Mouse (Mus musculus) embryonic facial prominence, embryonic 13.5 days (tissue): ENCODE results near the gene Map2k5. TPM values are rescaled to one million over a fixed set of nuclear protein-coding genes. Genes with fewer than 3 reads are reported as not detected.

Experiments used
- ATAC-seq: fragments of 200-750 bp; cut with Nextera tagmentation; 2 replicates; pipeline ENCODE4 v1.8.0; 2017; ENCODE audit warnings: low read depth; ENCODE audit not compliant: insufficient number of reproducible peaks, insufficient read depth, low FRiP score, low TSS enrichment
- H3K27ac ChIP-seq: fragments of 300-500 bp; sonication (generic); 2 replicates; pipeline ENCODE4 v1.5.1; 2015; ENCODE audit warnings: moderate library complexity, mild to moderate bottlenecking, inconsistent platforms
- H3K27me3 ChIP-seq: fragments of 300-500 bp; sonication (generic); 2 replicates; pipeline ENCODE4 v1.6.1; 2015; ENCODE audit warnings: mild to moderate bottlenecking, inconsistent platforms
- H3K36me3 ChIP-seq: fragments of 300-500 bp; sonication (generic); 2 replicates; pipeline ENCODE4 v1.6.1; 2015; ENCODE audit warnings: mild to moderate bottlenecking, inconsistent platforms
- H3K4me1 ChIP-seq: fragments of 300-500 bp; sonication (generic); 2 replicates; pipeline ENCODE4 v1.6.1; 2015; ENCODE audit warnings: inconsistent platforms
- H3K4me2 ChIP-seq: fragments of 300-500 bp; sonication (generic); 2 replicates; pipeline ENCODE4 v1.6.1; 2015; ENCODE audit warnings: moderate library complexity, mild to moderate bottlenecking, inconsistent platforms
- H3K4me3 ChIP-seq: fragments of 300-500 bp; sonication (generic); 2 replicates; pipeline ENCODE4 v1.5.1; 2015; ENCODE audit warnings: mild to moderate bottlenecking, inconsistent platforms
- H3K9ac ChIP-seq: fragments of 300-500 bp; sonication (generic); 2 replicates; pipeline ENCODE4 v1.6.1; 2015; ENCODE audit warnings: mild to moderate bottlenecking, inconsistent platforms
- H3K9me3 ChIP-seq: fragments of 300-500 bp; sonication (generic); 2 replicates; pipeline ENCODE4 v1.6.1; 2016; ENCODE audit warnings: inconsistent platforms
- WGBS: fragments of 180-500 bp; shearing (Covaris S2); methylation state at CpG from one replicate; pipeline ENCODE4 v1.1.7; 2015; ENCODE audit warnings: mixed read lengths; 5-methylcytosine and 5-hydroxymethylcytosine counted together
- polyA plus RNA-seq: library from polyadenylated mRNA; unstranded; fragments of >200 nt; fragmentation: Nextera tagmentation; extraction: Ambion mirVana; gene quantifications from 2 replicates; pipeline ENCODE4 v1.2.1, GENCODE M21; 2015

Gene Map2k5
- 37.8 and 40.4 TPM in 2 replicates for polyA plus RNA-seq

DNA sequence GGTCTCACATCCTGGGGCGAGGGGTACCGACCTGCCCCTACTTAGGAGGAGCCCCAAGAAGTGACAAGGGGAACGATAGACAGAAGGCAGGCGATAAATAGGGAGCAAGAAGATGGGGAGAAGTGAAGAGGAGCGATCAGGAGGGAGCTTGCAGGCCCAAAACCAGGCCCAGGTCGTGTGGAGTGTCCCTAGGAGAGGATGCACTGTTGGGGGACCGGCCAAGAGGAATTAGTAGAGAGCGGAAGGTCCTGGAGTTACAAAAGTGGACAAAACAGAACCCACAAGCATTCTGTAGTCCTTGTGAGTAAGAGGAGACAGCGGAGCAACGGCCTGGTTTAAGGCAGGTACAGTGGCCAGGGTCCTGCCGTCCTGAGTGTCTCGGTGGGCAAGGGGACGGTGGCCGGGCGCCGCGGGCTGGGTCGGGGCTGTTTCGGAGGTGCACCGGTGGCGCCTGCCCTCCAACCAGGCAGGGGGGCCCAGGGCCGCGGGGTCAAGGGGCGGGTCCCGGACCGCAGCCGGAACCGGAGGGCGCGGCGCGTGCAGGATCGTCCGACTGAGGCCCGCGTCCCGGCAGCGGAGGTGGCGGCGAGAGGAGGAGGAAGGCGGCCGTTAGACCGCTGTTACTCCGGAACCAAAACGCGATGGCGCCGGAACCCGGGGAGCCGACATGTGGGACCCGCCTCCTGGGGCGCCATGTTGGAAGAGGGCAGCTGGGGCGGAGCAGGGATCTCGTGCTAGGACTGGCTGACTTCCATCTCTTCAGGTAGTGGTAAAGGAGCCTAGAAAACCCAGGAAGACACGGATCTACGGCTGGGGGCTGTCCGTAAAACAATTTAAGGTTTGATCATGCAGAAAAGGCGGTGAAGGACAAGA is at the start of gene Map2k5:
Gene Map2k5, minus strand, starts transcription at position 633 of the 873 bp plus-strand sequence.
- WGBS, result under 1% methylated on average over 58 of the region's 58 CpGs
- Histone ChIP-seq H3K4me3 (peak within 1 kb of the TSS; percentile 88), H3K4me1 (peaks cover 38% of the 10 kb centered on the region), H3K9ac (peak within 1 kb of the TSS; percentile 90), H3K27ac (peak within 1 kb of the TSS; percentile 88), H3K36me3 (peaks cover 23% of the 10 kb centered on the region), H3K9me3 (no peaks in the 10 kb centered on the region), H3K4me2 (peak within 1 kb of the TSS; percentile 93), H3K27me3 (no peaks in the 10 kb centered on the region)
- ATAC-seq, result peak; percentile 92

DNA sequence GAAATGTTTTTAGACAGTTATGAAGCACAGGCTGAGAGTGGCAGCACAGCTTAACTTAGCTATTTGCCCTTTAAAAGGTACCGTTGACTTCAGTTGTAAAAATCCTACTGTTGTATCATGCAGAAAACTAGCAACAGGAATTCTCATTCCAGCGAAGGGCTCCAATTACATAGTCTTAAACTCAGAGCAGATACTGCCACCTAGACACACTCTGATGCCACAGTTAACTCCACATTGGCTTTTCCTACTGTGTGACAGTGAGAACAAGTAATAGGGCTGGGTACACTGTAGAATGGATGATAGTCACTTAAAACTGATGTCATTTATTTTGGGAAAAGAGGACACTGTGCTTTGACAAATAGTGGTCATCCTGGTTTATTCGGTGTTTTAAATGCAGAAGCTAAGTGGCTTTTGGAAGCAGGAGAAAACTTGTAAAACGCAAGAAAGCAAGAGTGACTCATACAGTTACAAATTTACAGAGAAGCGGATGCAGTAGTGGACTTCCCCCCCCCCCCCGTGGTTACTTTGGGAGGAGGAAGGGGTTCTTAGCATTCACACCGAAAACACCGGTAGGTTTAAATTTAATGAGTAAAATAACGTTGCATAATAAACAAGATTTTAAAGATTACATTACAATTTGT is 43.5 kb upstream of the Map2k5 start:
- H3K27ac ChIP-seq, result no peak overlapping the region

DNA sequence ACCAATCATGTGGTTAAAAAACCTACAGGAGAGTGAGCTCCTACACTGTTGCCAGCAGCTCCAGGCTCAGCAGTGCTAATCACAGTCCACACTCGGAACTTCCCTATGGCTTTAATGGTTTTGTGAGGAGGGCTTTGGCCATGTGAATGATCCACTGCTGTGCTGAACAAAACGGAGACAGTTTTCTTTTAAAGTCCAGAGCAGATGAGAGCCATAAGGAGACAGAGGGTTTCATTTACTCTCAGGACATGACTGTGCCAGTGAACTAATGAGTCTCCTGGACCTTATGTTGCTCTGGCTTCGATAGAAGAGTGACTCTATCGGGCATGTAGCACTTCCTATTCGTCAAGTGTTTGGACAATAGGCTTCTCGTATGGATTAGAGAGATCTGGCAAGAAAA is 42.7 kb upstream of the Map2k5 start:
- Histone ChIP-seq H3K9me3 (no peaks in the 10 kb centered on the region), H3K4me1 (no peaks in the 10 kb centered on the region), H3K36me3 (no peaks in the 10 kb centered on the region), H3K27ac (no peak overlapping the region), H3K4me2 (no peak overlapping the region), H3K27me3 (no peaks in the 10 kb centered on the region), H3K9ac (no peak overlapping the region), H3K4me3 (no peak overlapping the region)
- WGBS, result 46% methylated on average over 6 of the region's 6 CpGs
- no peak for ATAC-seq

More for the DNA sequence above, 43.5 kb upstream of the Map2k5 start:
- Histone ChIP-seq H3K36me3 (no peaks in the 10 kb centered on the region), H3K4me1 (no peaks in the 10 kb centered on the region), H3K9me3 (no peaks in the 10 kb centered on the region), H3K27me3 (no peaks in the 10 kb centered on the region), H3K4me2 (no peak overlapping the region), H3K9ac (no peak overlapping the region), H3K4me3 (no peak overlapping the region)
- no peak for ATAC-seq
- 60% methylated on average over 9 of the region's 9 CpGs for WGBS

DNA sequence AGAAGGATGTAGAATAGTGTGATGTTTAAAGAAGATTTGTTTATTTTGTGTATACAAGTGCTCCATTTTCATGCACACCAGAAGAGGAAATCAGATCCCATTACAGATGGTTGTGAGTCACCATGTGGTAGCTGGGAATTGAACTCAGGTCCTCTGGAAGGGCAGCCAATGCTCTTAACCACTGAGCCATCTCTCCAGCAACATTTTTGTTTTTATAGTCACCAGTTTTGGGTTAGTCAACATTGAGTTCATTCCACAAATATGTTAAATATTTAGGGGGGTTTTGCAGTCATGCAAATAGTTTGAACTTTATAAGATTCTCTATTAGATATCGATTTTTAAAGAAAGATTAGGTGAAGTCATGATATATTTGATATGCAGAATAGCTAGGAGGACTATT is 22.5 kb upstream of the Map2k5 start:
- H3K9me3 ChIP-seq, result no peaks in the 10 kb centered on the region
- no peaks in the 10 kb centered on the region for H3K27me3 ChIP-seq
- no peak overlapping the region for H3K27ac ChIP-seq
- no peak overlapping the region for H3K9ac ChIP-seq
- peaks cover 9% of the 10 kb centered on the region; the same call in 1 of the 2 replicates for H3K4me1 ChIP-seq
- no peak overlapping the region for H3K4me2 ChIP-seq
- WGBS, result 83% methylated on average over 1 of the region's 1 CpGs
- H3K4me3 ChIP-seq, result no peak overlapping the region
- H3K36me3 ChIP-seq, result no peaks in the 10 kb centered on the region
- no peak for ATAC-seq

DNA sequence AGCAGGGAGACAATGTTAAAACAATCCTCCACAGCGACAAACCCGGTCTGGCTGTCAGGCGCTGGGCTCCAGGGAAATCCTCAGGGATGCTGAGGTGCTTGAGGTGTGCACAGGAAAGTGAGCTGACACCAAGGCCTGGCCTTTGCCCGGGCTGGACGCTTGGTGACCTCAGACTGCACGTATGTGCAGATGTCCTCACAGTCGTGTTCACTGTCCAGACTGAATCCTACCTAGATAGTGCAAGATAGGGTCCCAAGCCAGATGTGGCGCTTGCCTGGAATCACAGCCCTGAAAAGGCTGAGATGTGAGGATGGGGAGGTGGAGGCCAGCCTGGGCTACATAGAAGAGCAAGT is 21.7 kb upstream of the Map2k5 start:
- Histone ChIP-seq H3K36me3 (no peaks in the 10 kb centered on the region), H3K4me3 (peak overlapping the region; percentile 93), H3K4me1 (peaks cover 9% of the 10 kb centered on the region; the same call in 1 of the 2 replicates), H3K9me3 (no peaks in the 10 kb centered on the region), H3K27me3 (no peaks in the 10 kb centered on the region), H3K27ac (peak overlapping the region; percentile 68; the same call in 1 of the 2 replicates), H3K4me2 (peak overlapping the region; percentile 94), H3K9ac (peak overlapping the region; percentile 92)
- WGBS, result 4% methylated on average over 8 of the region's 8 CpGs
- 0 out of 2 replicates have a peak, but pooled peaks have one; percentile 26 for ATAC-seq

DNA sequence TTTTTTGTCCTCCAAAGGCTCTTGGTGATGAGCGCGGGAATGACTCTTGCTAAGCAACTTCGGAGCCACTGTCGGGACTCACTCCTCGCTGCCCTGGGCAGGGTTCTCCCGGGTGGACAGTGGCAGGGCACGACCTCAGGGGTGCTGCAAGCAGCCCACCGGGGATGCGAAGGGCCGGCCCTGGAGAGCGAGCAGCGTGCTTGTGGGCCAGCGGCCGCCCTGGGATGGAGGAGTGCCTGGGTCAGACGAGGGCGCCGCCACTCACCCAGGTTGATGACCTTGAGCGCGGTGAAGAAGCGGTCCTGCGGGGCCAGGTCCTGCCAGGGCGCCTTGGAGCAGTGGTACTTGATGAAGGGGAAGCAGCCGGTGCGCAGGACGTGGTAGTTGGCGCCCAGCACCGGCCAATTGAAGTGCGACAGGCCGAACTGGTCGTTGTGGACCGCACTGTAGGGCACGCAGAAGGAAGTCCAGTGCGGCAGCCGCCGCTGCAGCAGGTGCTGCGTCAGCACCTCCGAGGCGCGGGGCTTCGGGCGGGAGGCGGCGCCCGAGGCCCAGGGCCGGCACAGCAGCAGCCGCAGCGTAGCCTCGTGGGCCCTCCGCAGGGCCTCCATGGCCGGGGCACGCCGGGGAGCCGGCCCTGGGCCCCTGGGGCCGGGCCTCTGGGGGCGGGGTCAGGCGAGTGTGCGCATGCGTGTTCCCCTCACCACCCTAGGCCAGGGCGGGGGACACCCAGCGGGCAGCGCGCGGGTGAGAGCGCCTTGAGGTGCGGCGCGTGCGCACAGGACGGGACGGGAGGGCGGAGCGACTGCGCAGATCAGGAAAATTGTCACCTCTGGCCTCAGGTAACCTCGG is 21.1 kb upstream of the Map2k5 start, which contains the start of gene 2300009A05Rik:
Gene 2300009A05Rik, minus strand, starts transcription at position 636 of the 852 bp plus-strand sequence.
- WGBS, result under 1% methylated on average over 68 of the region's 74 CpGs
- peak within 1 kb of the TSS; percentile 92 for H3K9ac ChIP-seq
- H3K4me1 ChIP-seq, result peaks cover 9% of the 10 kb centered on the region; the same call in 1 of the 2 replicates
- H3K9me3 ChIP-seq, result no peaks in the 10 kb centered on the region
- H3K4me2 ChIP-seq, result peak within 1 kb of the TSS; percentile 94
- peak; percentile 95 for ATAC-seq
- peak within 1 kb of the TSS; percentile 93 for H3K4me3 ChIP-seq
- peak within 1 kb of the TSS; percentile 68 for H3K27ac ChIP-seq
- H3K36me3 ChIP-seq, result no peaks in the 10 kb centered on the region
- H3K27me3 ChIP-seq, result no peaks in the 10 kb centered on the region

DNA sequence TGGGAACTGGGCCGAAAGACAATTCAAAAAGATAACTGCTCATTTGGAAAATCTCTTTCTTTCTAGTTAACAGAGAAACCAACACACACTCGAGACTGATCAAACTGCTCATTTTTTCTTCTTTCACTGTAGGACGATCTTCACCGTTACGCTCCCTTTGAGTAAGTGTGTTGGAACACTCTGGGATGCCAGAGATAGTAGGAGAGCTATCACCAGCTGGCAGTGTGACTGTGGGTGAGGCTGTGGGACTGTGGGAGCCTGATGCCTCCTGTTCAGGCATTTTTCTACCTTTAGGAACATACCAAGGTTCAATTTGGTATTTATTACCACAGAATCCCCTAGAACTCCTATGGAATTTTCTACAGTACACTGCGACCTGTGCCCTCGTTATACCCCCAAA is 17.9 kb upstream of the Map2k5 start:
- Histone ChIP-seq H3K4me1 (peaks cover 9% of the 10 kb centered on the region; the same call in 1 of the 2 replicates), H3K36me3 (no peaks in the 10 kb centered on the region), H3K9ac (no peak overlapping the region), H3K9me3 (no peaks in the 10 kb centered on the region), H3K27me3 (no peaks in the 10 kb centered on the region), H3K4me2 (no peak overlapping the region), H3K27ac (no peak overlapping the region), H3K4me3 (no peak overlapping the region)
- ATAC-seq, result no peak
- 80% methylated on average over 7 of the region's 7 CpGs for WGBS

DNA sequence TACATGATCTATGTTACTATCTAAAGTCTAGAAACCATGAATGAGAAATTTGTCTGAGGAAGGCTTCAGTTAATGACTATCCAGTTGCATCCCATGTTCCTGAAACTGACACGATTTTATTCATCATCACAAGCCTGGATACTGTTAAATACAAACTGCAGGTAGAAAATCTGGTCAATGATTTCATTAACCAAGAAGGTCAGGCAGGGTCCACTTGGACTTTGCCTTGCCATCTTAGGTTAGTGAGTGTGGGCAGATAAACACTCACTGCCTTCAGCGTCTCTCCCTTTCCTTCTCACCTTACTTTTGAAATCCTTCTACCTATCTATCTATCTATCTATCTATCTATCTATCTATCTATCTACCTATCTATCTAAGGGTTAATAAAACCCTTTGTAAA is 13.6 kb upstream of the Map2k5 start:
- Histone ChIP-seq H3K36me3 (no peaks in the 10 kb centered on the region), H3K27me3 (no peaks in the 10 kb centered on the region), H3K9me3 (no peaks in the 10 kb centered on the region), H3K9ac (no peak overlapping the region), H3K4me2 (no peak overlapping the region), H3K4me3 (no peak overlapping the region), H3K27ac (no peak overlapping the region), H3K4me1 (no peaks in the 10 kb centered on the region)
- ATAC-seq, result no peak
- WGBS, result 72% methylated on average over 2 of the region's 2 CpGs

DNA sequence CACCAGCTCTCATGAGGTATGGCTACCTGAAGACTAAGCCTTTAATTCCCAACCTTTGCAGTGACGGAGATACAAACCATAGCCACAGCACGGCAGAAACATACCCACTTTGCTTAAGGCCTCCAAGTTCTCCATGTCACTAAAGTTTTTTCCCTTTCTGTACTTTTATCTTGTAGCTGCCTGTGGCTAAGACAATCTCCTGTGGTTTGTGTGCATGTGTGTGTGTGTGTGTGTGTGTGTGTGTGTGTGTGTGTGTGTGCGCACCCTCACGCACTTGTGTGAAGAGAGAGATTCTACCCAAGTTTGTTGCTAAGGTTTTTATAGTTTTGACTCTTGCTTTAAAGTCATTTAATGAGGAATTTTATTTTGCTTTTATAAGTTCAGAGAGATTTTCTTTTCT is 5.1 kb upstream of the Map2k5 start:
- Histone ChIP-seq H3K9me3 (no peaks in the 10 kb centered on the region), H3K4me1 (peaks cover 4% of the 10 kb centered on the region; the same call in 1 of the 2 replicates), H3K27me3 (no peaks in the 10 kb centered on the region), H3K9ac (no peak overlapping the region), H3K4me2 (no peak overlapping the region), H3K36me3 (no peaks in the 10 kb centered on the region), H3K27ac (no peak overlapping the region), H3K4me3 (no peak overlapping the region)
- no peak for ATAC-seq
- WGBS, result 94% methylated on average over 4 of the region's 4 CpGs

DNA sequence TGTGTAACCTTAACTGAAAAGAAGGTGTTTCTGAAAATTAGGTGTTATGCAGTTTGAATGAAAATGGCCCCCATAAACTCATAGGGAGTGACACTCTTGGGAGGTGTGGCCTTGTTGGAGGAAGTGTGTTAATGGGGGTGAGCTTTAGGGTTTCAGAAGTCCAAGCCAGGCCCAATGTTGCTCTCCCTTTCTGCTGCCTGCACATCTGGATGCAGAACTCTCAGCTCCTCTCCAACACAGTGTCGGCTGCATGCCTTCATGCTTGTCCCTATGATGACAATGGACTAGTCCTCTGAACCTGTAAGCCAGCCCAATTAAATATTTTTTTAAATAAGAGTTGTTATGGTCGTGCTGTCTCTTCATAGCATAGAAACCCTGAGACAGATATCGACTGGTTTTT is 2.6 kb upstream of the Map2k5 start:
- WGBS, result 81% methylated on average over 3 of the region's 3 CpGs
- H3K27ac ChIP-seq, result no peak overlapping the region
- H3K4me1 ChIP-seq, result peaks cover 23% of the 10 kb centered on the region
- H3K4me3 ChIP-seq, result no peak overlapping the region
- H3K27me3 ChIP-seq, result no peaks in the 10 kb centered on the region
- no peak for ATAC-seq
- H3K36me3 ChIP-seq, result no peaks in the 10 kb centered on the region
- H3K9me3 ChIP-seq, result no peaks in the 10 kb centered on the region
- no peak overlapping the region for H3K4me2 ChIP-seq
- no peak overlapping the region for H3K9ac ChIP-seq

DNA sequence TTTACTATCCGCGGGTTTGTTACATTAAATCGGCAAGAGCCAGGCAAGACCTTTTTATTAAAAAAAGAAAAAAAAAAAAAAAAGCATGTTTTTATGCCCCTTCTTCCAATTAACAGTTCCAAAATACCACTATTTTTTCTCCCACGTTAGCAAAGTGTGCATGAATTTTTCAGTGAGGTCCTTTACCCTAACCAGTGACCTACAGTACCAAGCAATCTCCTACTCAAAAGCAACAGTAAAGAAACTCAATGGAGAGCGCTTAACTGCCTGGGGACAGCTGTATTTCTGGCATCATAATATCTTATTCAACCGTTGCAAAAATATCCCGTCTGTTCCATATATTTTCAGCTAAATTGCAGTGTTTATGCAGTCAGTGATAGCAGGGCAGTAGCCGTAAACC is 472 bp upstream of the Map2k5 start:
- peak overlapping the region; percentile 88 for H3K27ac ChIP-seq
- peak overlapping the region; percentile 90 for H3K9ac ChIP-seq
- no peak for ATAC-seq
- WGBS, result 17% methylated on average over 8 of the region's 8 CpGs
- H3K36me3 ChIP-seq, result peaks cover 21% of the 10 kb centered on the region
- peak overlapping the region; percentile 93 for H3K4me2 ChIP-seq
- H3K27me3 ChIP-seq, result no peaks in the 10 kb centered on the region
- peak overlapping the region; percentile 88 for H3K4me3 ChIP-seq
- peaks cover 36% of the 10 kb centered on the region for H3K4me1 ChIP-seq
- no peaks in the 10 kb centered on the region for H3K9me3 ChIP-seq
